Mouse (Mus musculus) liver (tissue): ENCODE measurements around the gene Tnik.

ENCODE experiments used
- DNase-seq: peaks from one replicate; pipeline ENCODE4 v3.0.0-alpha.2; 2020; ENCODE audit warnings: mixed read lengths

Gene Tnik

GRCm38 (mm10) chr3:28415986-28416385, 153.0 kb downstream of the Tnik start:
- no peak for DNase-seq

- no peak for DNase-seq
Observed at GRCm38 (mm10) chr3:28417091-28417715, 154.2 kb downstream of the Tnik start.

DNA sequence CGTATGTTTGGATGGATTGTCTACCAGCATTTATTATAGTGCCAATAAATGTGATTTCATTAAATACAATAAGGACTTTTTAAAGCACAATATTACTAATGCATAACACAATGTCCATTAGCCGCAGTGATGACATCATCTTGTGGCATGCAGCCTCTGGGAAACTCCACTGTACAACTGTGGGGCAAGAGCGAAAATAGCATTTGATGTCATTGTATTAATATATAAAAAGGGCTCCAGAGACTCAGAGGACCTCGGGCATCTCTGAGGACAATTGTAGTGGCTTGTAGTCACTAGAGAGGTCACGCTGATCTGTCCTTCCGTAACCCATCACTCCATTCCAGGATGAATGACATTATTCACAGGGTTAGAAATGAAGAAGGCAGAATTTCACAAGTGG, 157.2 kb downstream of the Tnik start:
- DNase-seq = no peak

DNA sequence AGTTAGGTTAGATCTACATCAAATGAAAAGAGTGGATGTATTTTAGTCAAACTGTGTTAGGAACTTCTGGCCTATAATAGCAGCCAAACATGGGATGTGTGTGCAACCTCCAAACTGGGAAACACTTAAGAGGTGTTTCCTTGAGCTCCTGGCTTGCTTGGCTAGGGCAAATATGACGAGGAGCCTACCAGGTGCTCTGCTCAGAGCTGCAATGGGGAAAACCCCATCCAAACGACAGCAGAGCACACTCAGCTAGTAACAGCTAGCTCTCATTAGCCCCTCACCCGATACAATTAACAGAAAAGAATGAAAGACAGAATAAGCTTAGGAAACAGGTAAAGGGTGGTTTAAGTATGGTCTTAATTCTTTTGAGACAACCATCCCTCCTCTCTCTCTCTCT, 157.7 kb downstream of the Tnik start:
- no peak for DNase-seq

GRCm38 (mm10) chr3:28421798-28422197, 158.8 kb downstream of the Tnik start:
- no peak for DNase-seq

DNA sequence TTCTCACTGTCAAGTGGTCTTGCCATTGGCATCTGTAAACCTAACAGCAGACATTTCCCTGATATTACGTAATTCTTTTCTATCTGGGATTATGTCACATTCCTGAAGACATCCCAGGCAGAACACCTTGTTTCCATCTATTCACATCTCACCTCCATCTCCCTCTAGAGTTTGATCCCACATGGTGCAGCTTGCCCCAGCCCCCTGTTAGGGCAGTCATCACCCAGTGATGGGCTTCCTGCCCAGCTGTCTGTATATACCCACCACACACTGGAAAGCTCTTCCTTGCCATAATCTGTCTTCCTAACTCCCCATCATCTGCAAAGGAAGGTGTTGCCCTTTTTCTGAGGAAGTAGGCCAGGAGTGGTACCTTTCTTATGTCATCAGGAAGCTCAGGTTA, 159.2 kb downstream of the Tnik start:
- no peak for DNase-seq

- DNase-seq = no peak
Observed at GRCm38 (mm10) chr3:28425911-28426310, 162.9 kb downstream of the Tnik start.

DNA sequence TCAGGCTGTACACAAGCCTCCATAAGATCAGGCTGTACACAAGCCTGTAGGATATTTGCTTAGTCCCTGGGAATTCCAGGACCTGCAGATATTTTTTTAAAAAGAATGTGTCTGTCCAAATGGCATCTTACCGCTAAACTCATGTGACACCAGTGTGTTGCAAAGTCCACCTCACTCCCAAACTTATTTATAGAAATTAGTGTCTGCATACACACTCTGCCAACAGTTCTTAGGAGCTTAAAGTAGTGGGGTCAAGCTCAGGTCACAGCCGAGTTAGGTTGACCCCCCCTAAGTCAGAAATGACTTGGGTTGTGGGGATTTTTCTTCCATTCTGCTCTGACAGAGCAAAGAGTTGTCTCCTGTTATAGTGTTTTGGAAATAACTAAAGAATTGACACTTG, 168.4 kb downstream of the Tnik start:
- DNase-seq = no peak

DNA sequence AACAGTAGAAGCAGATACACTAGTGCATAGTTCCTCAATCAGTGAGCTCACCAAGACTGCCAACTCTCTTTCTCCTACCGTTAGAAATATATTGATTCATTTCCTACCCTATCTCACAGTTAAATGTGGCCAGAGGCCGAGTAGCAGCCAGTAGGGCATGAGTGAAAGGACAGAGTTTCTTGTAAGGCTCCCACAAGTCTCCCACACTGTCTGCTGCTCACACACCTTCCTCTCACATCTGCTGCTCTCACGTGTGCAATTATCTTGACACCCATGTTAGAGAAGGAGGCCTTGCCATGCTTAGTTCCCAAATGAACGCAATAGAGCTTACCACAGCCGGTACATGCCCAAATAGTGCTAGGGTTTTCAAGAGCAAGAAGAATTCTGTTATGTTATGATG, 169.3 kb downstream of the Tnik start:
- DNase-seq = no peak

DNA sequence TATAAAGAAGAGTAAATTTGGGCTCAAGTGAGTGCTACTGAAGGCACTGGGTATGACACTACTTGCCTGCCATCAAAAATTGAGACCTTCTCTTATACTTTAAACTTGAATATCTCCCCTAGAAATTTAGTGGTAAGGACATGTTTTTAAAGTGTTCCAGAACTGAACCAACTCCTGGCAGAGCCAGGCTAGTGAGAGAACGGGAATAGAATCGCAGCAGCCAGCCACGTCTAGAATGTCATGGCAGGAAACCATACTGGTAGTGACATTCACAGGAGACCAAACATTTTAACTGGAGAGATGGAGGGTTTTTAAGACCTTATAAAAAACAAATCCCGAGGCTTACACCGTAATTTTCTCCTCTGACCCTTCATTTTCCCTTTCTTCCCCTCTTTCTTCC, 172.5 kb downstream of the Tnik start:
- no peak for DNase-seq

DNA sequence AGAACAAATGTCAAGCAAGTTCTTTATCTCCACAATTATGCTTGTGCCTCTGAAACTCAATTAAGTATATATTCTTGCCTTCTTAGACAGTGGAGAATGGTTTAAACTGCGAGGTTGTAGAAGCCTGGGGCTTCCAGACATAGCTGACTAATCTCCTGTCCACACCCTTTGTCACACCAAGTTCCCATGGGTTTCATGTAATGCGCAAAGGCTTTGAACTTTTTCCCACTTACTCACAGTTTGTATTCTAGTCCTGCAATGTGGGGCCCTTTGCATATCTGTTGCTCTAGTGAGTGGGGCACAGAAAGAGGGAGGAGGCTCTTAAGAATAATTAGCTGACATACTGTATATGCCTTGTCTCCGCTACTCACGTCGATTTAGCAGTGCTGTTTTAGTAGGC, 174.4 kb downstream of the Tnik start:
- no peak for DNase-seq

DNA sequence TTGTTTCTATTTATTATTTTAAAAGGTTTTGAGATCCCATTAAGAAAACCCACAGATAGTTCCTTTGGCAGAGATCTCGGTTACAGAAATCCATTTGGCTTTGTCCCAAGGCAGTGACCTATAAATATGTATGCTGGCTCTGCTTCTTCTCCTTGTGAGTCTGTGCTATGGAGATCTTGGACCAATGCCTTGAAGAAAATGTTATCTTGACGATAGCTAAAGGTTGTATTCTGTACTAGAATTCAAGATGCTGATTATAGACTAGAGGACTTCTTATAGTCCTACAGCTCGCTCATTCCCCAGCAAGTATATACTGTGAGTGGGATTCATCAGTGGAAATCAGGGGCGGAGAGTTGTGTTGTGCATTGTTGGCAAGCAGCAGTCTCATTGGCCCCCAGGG, 178.5 kb downstream of the Tnik start:
- no peak for DNase-seq

DNA sequence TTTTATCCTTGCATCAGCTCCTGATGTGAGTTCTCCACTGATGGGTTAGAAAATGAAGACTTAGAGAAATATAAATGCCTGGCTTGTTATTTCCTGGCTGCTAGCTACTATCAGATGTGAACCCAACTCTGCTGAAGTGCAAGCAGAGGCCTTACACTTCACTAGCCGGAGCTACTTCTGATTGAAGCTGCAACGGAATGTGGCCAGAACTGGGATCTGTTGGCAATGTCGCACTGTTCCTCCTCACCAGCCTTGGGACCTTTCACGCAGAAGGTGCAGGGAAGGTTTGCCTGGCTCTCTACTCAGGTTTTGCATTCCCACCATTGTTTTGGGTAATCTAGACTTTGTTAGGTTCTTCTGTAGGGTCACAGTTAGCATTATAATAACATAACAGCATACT, 179.1 kb downstream of the Tnik start:
- DNase-seq = no peak

- no peak for DNase-seq
Observed at GRCm38 (mm10) chr3:28447950-28448349, 184.9 kb downstream of the Tnik start.

- no peak for DNase-seq
Observed at GRCm38 (mm10) chr3:28453458-28453857, 190.4 kb downstream of the Tnik start.

DNA sequence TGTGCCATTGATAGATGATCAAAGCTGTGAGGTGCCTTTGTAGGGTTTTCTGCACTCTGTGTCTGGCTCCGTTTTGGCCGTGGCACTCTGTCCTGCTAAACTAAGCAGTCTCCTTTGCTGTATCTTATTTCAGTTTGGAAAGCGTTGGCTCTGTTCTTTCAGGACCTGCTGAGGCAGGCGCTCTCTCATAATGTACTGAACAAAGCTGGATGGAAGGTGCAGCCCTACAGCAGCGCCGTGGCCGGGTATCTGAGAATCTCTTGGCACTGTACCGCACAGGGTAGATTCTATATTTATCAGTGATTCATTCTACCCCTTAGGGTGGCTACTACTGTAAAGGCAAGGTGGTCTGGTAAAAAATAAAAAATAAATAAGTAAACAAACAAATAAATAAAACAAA, 193.8 kb downstream of the Tnik start:
- no peak for DNase-seq

- DNase-seq = no peak
Observed at GRCm38 (mm10) chr3:28457517-28457916, 194.5 kb downstream of the Tnik start.

- no peak for DNase-seq
Observed at GRCm38 (mm10) chr3:28466688-28467087, 203.7 kb downstream of the Tnik start.

GRCm38 (mm10) chr3:28467148-28467754, 204.2 kb downstream of the Tnik start:
- no peak for DNase-seq

DNA sequence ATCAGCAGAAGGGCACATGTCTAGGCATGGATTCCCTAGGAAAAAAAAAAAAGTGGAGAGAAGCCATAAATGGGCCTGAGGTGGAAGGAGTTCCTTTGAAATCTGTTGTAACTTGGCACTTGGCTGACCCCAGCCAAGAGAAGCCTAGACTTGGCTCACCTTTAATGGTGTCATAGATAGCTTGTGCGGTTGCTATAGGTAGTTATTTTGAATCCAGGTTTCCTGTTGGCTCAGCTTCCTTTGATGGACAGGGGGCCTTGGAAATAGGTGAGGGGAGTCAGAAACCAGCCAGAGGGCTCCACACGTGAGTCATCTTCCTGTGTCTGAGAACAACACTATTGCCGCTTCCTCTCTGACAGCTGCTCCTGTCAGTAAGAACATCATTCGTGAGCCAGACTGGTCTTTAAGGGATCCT, 204.9 kb downstream of the Tnik start:
- DNase-seq = no peak

DNA sequence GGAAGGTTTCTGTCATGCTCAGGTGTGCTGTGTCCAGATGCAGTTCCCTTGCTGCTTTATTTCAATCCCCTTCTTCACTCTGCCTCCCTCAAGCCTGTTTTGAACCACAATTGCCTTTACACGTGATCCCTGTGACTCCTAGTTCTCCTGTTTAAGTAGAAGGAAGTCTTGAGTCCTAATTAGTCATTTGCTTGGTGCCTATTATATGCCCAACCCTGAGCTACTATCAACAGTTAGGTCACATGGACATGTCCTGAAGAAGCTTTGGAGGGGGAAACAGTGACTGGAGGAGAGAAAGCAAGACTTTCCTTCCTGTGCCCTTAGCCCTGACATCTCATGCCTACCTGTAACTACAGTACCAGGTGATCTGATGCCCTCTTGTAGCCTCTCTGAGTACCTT, 210.4 kb downstream of the Tnik start:
- DNase-seq = no peak

- no peak for DNase-seq
Observed at GRCm38 (mm10) chr3:28477373-28477772, 214.4 kb downstream of the Tnik start.

GRCm38 (mm10) chr3:28485716-28486115, 222.7 kb downstream of the Tnik start:
- DNase-seq = no peak

DNA sequence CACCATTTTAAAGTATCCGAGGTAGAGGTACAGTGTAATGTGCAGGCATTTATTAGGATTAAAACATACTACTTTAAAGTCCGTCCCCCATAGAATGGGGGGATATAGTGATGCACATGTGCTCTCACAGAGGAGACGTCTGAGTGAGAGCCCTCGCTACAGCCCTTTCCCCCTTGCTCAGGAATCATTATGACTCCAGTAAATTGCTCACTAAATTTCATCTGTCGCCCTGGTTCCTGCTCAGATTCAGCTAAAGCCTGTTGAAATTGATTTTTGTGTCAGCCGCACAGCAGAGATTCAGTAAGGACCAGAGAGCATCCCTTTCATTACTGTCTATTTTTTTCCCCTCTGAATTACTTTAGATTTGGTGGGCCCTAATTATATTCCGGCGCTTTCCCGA, 224.4 kb downstream of the Tnik start:
- DNase-seq = no peak
